Mouse (Mus musculus) embryo, embryonic 10 days (tissue): ENCODE data around the gene Mettl21a.

Experiments used
- DNase-seq: peaks from one replicate; pipeline ENCODE4 v3.0.0-alpha.2; 2015; ENCODE audit warnings: low spot score

Mettl21a gene

DNA sequence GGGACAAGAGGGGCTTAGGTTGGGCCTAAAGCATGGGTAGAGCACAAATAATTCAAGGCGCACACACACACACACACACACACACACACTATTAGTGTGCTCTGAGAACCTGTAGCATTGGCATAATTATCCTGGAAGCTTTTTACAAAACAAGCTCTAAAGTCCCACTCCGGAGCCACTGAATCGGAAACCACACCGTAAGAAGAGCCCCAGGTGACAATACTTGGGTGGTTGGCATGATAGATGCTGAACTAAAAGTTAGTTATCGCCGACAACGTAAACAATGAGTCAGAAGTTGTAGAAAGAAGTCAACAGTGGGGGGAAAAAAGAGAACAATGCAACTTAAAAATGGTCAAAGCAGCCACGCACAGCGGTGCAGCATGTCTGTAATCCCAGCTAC lies 2.7 kb downstream of the Mettl21a start:
- DNase-seq, result no peak

- no peak for DNase-seq
Measured at GRCm38 (mm10) chr1:64609976-64610375, 7.1 kb downstream of the Mettl21a start.

GRCm38 (mm10) chr1:64609145-64609544 lies 7.9 kb downstream of the Mettl21a start:
- DNase-seq, result no peak

DNA sequence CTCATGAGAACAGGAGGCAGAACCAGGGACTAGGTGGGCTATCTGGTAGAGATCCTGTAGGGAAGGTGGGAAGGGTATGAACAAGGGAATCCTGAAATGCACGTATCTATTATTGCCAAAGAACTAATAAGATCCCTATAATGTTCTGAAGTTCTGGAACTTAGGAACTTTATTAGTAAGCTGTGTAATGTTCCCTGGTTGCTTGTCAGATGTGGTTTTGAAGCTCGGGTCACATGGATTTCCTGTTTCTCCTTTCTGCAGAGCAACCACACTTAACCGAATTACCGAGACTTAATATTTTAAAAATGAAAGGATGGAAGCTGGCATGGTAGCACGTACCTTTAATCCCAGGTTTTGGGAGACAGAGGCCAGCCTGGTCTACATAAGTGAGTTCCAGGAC lies 13.7 kb downstream of the Mettl21a start:
- no peak for DNase-seq

DNA sequence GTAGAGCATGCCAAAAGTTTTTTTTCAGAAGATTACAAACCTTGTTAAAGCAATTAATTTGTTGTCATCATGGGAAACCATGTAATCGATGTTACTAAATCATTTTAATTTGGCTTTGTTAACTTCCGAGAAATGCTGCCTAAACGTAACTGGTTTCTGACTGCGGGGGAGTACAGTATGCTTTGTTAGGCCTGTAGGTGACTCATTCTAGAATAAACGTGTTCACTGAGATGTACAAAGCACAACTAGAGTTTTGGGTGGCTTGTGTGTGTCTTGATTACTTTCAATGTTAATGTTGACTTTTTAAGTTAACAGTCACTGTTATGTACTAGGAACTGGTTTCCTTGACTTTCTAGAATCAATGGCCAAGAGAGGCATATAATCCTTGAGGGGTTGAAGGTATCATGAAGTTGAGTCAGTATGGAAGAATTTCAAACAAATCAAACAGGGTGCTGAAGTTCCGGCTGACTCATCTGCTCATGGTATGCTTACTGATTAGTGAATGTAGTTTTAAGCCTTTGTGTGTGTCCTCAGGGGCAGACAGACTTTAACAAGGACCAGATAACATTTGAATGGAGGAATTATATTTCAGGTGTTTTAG lies 15.7 kb downstream of the Mettl21a start:
- no peak for DNase-seq

GRCm38 (mm10) chr1:64600413-64601077 lies 16.5 kb downstream of the Mettl21a start:
- no peak for DNase-seq

DNA sequence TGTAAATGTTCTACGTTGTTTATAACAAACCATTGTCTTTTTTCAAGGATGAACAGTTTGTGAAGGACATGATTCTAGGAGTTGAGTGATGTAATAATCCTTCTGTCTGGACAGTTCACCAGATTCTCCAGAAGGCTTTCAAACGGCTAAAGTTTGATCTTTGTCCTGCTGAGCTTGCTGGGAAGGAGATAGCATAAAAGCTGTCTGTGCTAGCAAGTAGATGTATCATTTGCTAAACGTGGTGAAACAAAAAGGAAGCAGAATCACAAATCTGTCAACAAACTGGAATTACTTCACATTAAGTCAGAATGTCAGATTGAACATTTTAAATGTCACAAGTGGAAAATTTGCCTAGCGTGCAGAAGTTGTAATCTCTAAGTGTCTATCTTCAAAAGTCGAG lies 18.1 kb downstream of the Mettl21a start:
- DNase-seq, result no peak

DNA sequence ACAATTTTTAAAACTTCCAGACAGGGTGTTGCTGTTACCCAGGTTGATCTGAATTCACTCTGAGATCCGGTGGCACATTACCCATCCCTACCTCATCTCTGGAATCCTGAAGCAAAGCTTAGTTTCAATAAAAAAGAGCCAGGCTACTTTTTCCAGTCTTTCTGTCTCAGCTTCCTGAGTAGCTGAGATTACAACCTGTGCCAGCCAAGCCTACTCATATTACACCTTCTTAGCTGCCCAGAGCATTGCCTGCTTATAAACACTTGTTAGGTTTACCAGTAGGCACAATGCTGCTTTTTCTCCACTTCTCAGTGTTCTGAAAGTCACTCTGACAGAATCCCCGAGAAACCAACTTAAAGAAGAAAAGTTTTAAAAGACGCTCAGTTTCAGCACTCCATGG lies 38.2 kb downstream of the Mettl21a start:
- DNase-seq, result no peak

- DNase-seq, result peak; percentile 34
Measured at GRCm38 (mm10) chr1:64577911-64578310, 39.1 kb downstream of the Mettl21a start.

- no peak for DNase-seq
Measured at GRCm38 (mm10) chr1:64576732-64577131, 40.3 kb downstream of the Mettl21a start.

GRCm38 (mm10) chr1:64576022-64576421 lies 41.0 kb downstream of the Mettl21a start:
- DNase-seq, result no peak

GRCm38 (mm10) chr1:64568206-64568605 lies 48.8 kb downstream of the Mettl21a start:
- no peak for DNase-seq

DNA sequence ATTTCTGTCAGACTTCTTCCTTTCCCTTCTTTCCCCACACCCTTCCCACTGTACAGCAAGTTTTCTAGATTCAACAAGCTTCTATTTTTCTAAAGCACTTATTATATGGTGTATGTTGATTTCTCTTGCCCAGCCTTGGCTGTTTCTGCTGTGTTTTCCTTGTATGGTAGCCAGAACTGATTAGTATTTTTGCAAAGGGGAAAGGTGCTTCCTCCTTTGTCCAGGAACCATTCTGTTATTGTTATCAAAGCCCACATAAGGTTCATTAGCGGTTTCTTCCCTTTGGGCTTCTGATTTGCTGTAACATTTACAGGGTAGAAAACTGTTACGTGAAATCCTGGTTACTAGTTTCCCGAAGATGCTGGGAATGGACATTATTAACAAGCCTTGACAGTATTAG lies 56.9 kb downstream of the Mettl21a start:
- DNase-seq, result no peak
